Mouse (Mus musculus) spleen, adult 18-20 months (tissue): ENCODE data around the gene Hsd11b2.

Experiments
- DNase-seq, 2 experiments: peaks; one replicate each; pipeline ENCODE4 v3.0.0; 2022; ENCODE audit warnings: mixed read lengths in 2 of 2

Hsd11b2 gene

DNA sequence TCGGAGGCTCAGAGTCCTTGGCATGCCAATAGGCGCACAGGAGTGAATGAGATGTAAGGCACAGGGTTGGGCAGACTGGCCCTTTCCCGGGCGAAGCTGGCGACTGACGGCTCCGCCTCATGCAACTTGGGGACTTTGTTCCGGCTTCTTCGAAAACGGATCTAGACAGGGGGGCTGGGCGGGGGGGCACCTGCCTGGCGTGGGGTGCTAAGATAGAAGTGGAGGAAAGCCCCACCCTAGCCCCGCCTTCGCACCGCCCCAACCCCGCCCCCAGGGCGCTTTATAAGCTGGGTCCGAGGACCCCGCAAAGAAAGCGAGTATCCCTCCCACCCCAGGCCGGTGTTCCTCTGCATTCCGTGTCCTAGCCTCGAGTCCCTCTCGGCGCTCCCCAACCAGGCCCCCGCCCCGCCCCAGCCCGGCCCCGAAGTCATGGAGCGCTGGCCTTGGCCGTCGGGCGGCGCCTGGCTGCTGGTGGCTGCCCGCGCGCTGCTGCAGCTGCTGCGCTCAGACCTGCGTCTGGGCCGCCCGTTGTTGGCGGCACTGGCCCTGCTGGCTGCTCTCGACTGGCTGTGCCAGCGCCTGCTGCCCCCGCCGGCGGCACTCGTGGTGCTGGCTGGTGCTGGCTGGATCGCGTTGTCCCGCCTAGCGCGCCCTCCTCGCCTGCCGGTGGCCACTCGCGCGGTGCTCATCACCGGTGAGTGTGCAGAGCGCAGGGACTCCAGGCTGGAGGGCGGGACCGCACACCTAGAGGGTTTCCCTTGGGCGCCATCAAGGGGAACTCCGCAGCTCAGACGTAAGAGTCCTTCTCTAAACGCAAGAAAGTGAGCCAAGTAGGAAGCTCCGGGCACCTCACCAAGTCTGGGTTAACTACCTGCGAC lies at the start of gene Hsd11b2:
Gene Hsd11b2 (plus strand): TSS at position 320 of the 878 bp plus-strand sequence.
- peak; percentile 25 to 51 for DNase-seq

DNA sequence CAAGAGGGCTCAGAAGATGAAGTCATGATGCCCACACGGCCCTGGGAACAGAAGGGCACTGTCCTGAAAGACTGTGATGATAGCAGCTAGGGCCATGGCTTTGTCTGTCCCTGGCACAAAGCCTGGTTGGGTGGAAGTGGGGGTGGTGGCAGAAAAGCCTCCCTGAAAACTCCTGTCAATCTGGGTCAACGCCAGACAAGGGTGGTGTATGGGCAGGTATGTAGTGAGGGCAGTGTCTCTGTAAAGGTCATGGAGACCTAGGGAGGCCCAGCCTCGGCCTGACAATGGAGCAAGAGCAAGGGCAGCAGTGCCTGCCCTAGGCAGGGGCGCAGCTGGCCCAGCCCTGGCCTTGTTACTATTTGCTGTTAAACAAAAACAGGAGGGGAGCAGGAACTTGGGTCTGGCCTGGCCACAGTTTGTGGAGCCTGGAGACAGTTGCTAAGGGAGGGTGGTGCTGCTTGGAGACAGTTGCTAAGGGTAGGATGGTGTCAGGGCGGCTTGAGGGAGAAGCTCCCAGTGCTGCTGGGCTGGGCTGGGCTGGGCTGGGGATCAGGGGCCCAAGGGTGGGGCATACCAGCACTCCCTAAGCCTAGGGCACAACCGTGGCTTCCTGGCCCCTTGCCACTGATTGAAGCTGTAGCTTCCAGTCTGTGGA lies 49.4 kb upstream of the Hsd11b2 start:
- no peak for DNase-seq

DNA sequence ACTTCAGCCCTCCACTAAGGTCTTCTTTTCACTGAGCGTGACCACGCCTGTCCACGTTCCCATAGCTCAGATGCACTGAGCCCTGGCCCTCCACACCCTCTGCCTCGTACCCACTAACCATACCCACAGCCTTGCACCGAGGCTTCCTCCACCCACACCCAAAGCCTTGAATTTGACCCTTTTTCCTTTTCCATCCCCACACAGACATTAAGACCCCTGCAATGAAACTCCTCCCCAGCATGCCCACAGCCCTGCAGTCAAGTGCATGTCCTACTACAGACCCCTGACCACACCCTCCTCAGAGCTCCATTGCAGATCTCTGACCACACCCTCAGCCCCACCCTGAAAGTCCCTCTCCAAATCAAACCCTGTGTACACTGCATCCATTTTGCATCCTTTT lies 48.7 kb upstream of the Hsd11b2 start:
- no peak for DNase-seq

DNA sequence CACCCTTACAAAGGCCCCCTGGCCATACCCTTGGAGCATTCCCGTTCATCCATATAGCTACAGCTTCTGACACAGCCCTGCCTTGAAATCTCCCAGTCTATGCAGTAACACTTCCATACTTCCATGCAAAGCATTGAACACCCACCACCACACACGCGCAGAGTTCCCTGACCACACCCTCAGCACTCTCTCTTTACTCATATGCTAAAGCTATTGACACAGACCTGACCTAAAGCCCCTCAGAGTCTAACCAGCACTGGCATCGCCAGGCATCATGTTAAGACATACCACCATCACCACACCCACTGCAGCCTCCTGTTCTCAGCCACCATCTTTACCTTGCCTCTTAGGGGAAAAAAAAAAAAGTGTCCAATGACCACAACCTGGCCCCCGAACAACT lies 48.3 kb upstream of the Hsd11b2 start:
- no peak for DNase-seq

DNA sequence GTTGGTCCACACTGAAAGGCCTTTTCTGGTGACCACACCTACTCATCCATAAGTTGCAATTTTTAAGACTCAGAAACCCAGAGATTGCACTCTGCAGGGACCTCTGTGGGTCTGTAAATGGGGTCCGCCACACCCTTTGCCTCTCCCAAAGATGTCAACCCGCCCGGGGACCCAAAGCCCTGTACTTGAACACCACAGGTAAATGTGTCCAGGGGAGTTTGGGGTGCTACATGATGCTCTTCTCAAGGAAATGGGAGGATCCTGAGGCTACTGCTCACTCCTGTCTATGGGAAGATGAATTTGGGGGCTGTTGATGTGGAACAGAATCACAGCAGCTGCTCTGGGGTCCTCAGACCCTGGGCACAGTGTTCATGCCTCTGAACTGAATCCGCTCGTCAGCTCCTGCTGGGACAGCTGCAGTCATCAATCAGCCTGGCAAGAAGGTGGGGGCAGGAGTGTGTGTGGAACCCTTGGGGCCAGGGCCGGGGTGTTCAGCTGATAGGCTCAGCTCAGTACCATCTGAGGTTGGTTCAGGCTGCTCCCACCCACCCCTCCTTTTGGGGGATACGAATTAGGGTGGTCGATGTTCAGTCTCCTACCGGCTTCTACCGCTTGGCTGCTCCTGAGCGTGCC lies 47.8 kb upstream of the Hsd11b2 start:
- DNase-seq: no peak

DNA sequence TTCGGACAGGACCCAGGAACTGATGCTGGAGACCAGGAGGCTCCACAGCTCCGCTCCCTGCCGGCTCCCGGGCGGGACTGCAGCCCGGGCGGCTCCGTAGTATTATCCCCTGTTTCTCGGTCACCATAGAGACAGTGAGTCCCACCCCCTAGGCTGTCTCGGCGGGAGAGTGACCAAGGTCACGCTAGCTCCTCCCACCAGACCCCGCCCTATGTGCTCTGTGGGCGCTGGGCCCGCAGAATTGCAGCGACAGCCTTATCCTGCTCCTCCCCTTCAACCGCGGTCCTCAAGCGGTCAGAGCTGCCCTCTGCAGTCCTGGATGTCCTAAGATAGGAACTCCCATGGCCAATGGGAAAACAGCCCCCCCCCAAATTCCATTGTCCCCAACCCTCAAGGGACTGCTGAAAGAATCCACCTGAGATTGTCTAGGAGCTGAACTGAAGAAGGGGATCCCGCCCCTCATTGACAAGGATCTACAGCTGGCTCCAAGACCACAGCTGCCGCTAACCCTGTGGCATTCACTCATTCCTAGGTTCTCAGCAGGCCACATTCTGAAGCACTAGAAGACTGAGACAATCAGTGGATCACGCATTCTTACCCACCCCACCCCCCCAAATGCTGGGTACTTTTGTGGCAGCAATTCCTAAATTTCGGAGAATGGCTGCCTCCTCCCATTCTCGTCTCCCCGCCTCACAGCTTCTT lies 47.1 kb upstream of the Hsd11b2 start, which contains the start of gene Tppp3:
Gene Tppp3 (minus strand): TSS at position 213 of the 702 bp plus-strand sequence.
- peak; percentile 44 for DNase-seq

DNA sequence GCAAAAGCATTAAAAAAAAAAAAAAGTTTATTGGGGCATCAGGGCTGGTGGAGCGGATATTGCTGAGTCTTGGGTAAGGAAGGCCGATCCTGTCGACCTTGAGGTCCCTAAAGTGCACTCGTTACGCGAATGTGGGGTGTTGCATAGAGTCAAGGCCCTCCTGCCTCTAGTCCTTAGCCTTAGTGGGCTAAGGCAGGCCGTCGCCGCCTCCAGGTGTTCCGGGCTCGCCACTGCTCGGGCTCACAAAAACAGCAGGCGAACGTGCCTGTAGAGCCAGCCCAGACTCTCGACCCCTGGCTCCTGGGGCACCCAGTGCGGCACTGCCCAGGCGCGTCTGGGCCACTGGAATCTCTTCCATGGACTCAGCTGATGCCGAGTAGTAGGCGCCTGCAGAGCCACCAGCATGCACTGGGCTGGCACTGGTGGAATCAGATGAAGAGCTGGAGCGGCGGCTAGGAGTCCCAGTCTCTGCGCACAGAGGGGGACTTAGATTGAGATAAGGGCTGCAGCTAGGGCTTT lies 46.1 kb upstream of the Hsd11b2 start:
- DNase-seq: no peak

DNA sequence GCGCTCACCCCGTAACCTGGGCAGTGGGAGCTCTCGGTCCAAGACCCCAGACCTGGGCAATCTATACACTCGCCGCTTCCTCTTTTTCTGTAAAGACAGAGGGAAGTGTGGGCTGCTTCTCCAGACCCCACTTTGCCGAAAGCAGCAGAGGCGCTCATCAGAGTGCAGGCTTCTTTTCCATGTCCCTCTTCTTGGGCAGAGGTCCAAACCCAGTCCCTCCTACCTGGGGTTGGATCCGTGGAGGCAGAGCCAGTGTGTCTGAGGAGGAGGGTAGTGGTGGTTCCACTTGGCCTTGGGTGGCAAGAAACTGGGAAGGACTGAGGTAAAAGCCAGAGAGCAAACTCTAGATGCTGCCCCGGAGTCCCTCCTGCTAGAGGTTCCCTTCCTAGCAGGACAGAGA lies 45.6 kb upstream of the Hsd11b2 start:
- no peak for DNase-seq

DNA sequence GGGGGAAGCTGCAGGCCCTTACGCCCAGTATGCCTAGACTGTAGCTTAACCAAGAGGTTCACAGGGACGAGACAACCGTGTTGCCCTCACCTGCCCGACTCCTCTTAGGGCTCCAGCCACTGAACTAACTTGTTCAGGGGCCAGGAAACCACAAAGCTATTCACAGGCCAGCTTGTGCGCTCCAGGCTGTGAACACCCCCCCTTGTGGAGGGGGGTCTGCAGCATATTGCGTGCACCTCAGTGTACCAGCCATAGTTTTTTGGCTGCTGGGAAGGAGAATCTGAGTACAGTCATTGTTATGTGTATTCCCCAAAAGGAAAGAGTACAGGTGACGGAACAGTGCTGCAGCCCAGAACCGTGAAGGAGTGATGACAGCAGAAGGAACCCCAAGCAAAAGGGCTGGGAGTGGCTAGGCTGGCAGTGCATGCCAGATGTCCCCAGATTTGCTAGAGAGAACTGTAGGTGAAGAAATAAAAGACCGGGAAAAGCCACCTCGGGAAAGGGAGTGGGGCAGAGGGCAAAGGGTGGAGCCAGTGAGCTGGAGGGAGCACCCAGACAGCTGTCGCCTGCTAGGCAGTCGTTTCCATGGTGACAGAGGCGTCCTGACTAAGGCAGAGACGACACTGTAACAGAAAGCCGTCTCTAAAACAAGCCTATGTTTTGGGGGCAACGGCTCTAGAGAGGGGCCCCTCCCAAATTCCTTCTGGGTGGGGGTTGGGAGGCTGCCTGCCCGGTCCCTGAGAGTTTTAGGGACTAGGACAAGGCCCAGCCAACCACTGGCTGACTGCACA lies 44.5 kb upstream of the Hsd11b2 start:
- DNase-seq: no peak

DNA sequence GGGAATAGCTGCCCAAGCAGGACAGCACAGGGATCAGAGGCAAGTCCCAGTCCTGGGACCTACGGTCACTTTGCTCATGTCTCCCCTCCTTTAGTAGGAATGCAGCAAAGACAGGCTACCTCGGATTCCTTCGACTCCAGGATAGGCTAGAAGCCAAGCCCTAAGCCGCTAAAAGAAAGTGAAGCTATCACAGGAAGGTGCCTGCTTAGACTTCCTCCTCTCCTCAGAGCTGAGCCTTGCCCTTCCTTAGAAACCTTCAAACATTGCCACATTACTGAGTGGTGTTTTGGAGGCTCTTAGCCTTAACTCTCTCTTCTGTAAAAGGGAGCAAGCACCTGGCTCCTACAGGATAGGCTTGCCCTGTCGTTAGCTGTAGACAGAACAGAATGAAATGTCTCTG lies 43.9 kb upstream of the Hsd11b2 start:
- DNase-seq: no peak

DNA sequence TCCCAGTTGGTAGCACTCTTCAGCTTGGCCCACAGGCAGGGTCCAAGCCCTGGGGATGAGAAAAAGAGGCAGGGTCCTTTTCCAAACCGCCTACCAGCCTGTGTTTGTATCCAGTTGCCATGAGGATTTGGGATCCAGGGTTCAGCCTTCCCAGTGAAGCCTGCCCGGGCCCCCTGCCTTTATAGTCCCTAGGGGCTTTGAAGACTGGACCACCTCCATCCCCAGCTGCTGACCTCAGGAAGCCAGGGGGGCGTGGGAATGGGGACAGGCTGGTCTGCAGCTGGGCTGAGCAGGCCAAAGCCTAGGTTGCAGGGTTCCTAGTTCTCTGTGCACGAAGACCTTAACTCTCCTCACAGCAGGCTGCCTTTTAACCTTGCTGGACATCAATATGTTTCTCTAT lies 43.3 kb upstream of the Hsd11b2 start:
- no peak for DNase-seq

DNA sequence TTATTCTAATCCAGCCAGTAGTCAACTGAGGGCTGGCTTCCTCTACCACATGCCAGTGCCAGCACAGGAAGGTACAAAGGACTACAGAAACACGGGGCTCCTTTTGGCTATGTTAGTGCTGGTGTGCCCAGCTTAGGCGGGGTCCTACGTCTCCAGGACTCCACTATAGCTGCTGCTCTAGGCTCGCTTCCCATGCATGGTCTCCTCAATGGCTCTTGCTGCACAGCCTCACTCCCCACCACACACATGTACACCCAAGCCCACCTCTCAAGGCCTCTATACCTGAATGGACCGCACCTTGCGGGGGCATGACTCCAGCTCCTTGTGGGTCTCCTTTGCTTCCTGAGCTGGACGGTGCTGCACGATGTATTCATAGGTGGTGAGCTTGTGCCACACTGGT lies 42.8 kb upstream of the Hsd11b2 start:
- no peak for DNase-seq

DNA sequence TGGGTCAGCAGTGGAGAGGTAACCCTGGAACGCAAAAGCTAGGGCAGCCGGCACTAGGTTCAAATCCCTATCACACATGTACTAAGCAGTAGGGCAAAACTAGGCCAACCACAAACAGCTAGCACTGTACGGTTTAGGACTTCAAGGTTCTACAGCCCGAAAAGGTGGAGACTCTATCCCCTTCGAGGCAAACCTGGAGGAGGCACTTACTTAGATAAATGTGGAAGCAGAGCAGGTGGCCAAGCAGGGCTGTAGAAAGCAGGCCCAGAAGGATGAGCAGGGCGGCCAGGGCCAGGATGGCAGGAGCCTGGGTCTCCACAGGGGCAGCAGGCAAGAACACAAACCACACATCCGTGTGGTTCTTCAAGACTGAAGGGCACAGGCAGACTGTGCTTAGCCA lies 42.4 kb upstream of the Hsd11b2 start:
- no peak for DNase-seq

DNA sequence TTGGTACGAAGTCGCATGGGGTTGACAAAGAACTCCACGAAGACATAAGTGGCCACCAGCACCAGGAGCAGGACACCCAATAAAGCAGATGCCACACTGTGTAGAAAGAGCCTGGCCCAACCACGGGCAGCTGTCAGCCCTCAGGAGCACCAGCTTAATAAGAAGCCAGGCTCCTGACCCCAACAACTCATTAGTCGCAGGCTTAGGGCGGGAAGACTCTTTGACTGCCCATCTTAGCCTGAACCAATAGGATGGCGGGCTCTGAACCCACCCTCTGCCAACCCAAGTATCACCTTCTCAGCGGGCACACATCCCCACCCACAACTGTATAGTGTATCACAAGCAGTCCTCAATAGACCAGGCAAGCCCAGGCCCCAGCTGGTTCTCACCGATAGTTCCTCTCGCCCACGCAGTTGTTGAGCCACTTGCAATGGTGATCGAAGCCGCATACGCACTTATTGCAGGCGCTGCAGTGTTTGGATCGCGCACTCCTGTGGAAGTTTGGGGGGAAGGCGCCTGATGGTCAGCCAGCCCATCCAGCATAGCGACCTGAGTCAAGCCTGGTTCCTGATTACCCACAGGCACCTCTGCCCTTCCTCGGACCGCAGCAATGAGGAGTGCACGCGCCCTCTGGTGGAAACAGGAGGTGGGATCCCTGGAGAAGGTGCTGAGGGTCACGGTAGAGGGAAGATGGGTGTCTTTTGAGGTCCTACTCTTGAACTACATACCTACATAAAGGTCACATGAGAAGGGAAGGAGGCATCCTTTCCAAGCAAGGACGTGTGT lies 41.7 kb upstream of the Hsd11b2 start:
- peak in 1 of 2 experiments; percentile 35 for DNase-seq

DNA sequence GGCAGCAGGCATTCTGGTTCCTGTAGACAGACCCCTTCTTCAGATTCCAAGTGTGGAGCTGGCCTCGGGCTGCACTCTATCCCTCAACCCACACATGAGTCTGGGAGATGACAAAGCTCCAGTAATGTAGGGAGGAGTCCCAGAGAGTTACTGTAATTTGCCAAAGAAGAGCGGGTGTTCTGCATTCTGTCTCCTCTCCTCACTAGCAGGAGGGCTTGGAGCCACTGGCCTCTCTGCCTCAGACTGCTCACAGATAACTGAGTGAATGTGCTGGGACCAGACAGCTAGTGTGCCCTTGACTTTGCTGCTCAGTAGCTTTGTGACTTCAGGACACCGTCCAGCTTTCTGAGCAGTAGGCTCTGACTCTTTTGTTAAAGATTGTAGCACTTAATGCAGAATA lies 40.8 kb upstream of the Hsd11b2 start:
- DNase-seq: no peak

DNA sequence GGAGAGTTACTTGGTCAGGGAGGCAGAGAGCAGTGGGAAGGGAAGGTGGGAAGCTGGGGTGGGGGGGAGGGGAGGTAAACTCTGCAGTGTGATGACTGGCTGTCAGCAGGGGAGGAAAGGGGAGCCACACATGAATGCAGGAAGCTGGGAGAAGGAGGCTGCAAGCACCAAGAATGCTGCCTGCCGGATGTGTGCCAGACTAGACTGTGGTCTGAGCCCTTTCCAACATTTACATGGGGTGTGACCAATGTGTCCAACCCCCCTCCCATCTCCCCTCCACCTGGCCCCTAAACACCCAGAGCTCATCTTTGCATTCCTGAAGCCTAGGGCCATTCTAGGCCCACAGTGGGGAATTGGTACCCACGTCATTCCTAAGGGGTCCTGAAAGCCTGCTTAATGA lies 37.5 kb upstream of the Hsd11b2 start:
- no peak for DNase-seq

DNA sequence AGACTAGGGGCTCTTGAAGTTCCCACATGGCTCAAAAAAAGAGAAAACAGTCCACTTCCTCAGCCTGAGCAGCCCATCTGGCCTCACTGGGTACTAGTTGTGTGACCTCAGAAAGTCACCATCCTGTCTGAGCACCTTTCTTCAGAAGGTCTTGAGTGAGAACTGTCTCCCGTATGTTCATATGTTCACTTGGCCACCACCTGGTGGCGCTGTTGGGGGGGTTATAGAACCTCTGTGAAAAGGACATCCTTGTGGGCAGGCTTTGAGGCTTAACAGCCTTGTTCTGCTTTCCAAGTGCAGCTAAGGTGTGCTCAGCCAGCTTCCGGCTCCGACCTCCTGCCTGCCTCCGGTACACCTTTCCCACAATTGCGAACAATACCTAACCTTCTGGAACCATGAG lies 37.1 kb upstream of the Hsd11b2 start:
- DNase-seq: peak in 1 of 2 experiments; percentile 26

DNA sequence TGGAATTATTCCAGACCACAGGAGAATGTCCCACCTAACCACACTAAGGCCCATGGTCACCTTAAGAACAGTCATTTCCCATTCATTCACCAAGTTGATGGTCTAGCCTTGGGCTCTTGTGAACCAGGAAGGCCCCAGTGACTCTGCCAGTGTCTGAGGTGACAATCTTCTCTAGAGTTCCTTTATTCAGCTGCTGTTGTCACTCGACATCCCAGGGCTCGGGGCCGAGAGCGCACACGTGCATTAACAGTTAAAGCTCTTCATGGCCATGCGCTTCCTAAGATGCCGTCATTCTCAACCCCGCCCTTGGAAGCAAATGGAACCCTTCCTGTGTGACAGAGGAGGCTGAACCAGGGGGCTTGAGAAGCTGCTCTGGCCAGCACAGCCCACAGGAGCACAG lies 36.4 kb upstream of the Hsd11b2 start:
- DNase-seq: no peak

DNA sequence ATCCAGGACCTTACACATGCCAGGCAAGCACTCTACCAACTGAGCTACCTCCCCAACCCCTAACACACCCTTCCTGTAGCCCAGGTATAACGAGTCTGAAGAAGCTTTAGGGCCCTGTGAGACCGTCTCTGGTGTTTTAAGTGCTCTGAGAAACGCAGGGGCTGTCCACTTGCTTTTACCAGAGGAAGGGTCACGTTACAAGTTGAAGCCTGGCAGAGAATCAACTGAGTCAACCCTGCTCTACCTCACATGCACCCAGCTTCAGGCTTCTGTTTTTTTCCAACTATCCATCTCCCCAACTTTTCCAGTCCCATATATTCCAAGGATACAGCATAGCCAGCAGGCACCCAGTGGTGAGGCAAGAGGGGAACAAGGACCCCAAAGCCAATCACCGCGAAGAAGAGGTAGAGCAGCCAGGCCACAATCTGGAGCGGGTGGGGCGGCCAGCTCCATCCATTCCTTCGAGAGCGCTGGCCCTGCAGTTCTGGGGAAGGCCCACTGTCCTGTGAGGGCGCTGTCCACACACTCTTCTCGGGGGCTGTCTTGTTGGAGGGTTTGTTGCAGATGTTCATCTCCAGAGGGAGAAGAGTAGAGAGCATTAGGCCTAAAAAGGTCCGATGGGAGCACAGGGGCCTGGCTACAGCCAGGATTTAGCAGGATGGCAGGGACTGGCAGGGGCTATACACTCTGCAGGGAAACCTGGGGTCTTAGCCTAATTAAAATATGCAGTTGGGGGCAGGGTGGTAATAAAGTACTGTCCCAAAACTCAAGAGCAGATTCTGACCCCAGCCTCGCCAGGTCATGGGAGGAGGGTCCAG lies 35.1 kb upstream of the Hsd11b2 start:
- DNase-seq: no peak

DNA sequence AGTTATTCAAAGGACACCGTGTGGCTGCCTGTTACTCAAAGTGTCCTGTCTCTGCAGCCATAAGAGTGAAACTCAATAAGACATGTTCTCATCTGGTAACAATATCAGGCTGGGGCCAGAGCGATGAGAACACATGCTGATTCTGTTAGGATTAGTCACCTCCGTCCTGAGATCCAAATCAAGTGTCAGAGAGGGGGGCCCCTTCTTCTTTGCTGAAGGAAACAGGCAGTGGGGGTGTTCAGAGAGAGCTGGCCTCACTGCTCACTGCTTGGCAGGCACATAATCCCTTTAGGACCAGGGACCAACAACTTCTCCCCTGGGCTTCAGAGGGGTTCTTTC lies 34.6 kb upstream of the Hsd11b2 start:
- no peak for DNase-seq
